Mouse (Mus musculus) liver, postnatal 0 days (tissue): ENCODE measurements around the gene Mapk1.
A peak's percentile ranks its signal among the peaks of the same experiment; 100 is the strongest.

ENCODE experiments used
- CTCF ChIP-seq: sonication (generic); IDR thresholded peaks from 2 replicates; pipeline ENCODE4 v1.5.1; 2016; ENCODE audit warnings: antibody characterized with exemption, low read depth
- EP300 ChIP-seq: IDR thresholded peaks from 2 replicates; pipeline ENCODE4 v1.6.1; 2016; ENCODE audit warnings: antibody characterized with exemption, low read depth, mild to moderate bottlenecking

GRCm38 (mm10) chr16:17069511-17070443, 86.6 kb downstream of the Mapk1 start, which contains the start of gene Ypel1:
- TF ChIP-seq CTCF (peak; percentile 53), EP300 (no peak)
